3 mouse cellular contexts compared by ENCODE assay signal in genomic region chr10:130416352-130416751, GRCm38 (mm10). TPM values are rescaled to one million over a fixed set of nuclear protein-coding genes. Genes with fewer than 3 reads are reported as not detected.
"Had no signal": no experiment of that assay in that cellular context is flagged by ENCODE, and none has a peak within 500 bp of the region (broad histone marks: within the 10 kb centered on the region; RNA-seq: fewer than 3 reads in every experiment).

No protein-coding gene starts in this region.

RNA-seq across cellular contexts. Expression of gene Vmn2r85, which starts 13.2 kb away (rescaled TPM):
- total RNA-seq: liver, adult 2 months; megakaryocyte-erythroid progenitor cell, adult 5-6 weeks; monocyte, adult 5-6 weeks had no signal

RNA-seq across cellular contexts. Expression of gene Vmn2r84, which starts 22.2 kb away (rescaled TPM):
- total RNA-seq: liver, adult 2 months; megakaryocyte-erythroid progenitor cell, adult 5-6 weeks; monocyte, adult 5-6 weeks had no signal

RNA-seq across cellular contexts. Expression of gene Vmn2r86, which starts 39.5 kb away (rescaled TPM):
- total RNA-seq: liver, adult 2 months; megakaryocyte-erythroid progenitor cell, adult 5-6 weeks; monocyte, adult 5-6 weeks had no signal
